Mouse (Mus musculus) ZHBTc4 (cell line): ENCODE measurements around the gene Umod.

Experiments
- DNase-seq: peaks from one replicate; pipeline ENCODE4 v3.0.0-alpha.2; 2011; ENCODE audit warnings: low read depth, low spot score

The Umod gene

GRCm38 (mm10) chr7:119441938-119442337, 37.1 kb downstream of the Umod start:
- no peak for DNase-seq

- DNase-seq = peak; percentile 76
These were observed 51.9 kb downstream of the Umod start for GRCm38 (mm10) chr7:119427180-119427616.

GRCm38 (mm10) chr7:119420730-119421129, 58.4 kb downstream of the Umod start:
- no peak for DNase-seq

- DNase-seq = no peak
These were observed 60.6 kb downstream of the Umod start for GRCm38 (mm10) chr7:119418523-119418922.
